Mouse (Mus musculus): ENCODE data around the gene Tfap2a. TPM values are rescaled to one million over a fixed set of nuclear protein-coding genes. Genes with fewer than 3 reads are reported as not detected.

Tfap2a gene
- 0.04 and 0.07 TPM in 2 replicates for polyA plus RNA-seq (2015; fragmentation: Nextera tagmentation; extraction: Ambion mirVana)

DNA sequence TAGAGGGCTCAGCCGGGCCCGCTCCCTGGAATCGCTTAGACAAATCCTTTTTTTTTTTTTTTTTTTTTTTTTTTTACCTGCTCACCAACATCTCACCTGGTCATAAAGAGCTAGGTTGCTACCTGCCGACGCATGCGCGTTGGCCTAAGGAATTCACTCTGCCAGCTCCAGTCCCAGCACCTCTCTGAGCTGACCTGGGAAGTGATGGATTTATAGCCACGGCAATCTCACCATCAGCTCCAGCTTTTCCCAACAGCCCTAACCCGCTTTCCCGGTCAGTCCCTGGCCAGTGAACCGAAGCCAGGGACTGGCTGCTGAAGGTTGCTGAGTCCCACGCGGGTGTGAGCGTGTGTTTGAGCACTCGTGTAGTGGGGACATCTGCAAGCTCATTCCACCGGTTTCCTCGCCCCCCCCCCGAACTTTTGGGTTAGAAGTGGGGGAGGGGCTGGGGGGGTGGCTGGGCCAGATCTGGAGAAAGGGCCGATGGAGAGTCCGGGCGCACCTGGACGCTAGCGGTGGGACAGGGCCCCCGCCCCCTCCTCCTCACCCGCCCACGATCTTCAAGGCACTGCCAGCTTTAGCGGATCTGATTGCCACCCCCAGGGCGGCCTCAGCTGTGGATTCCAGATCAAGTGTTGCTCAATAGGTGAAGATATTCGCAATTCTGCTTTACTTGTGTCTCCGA is at the start of gene Tfap2a:
Gene Tfap2a (minus strand): TSS at position 181 of the 685 bp plus-strand sequence.
- Histone ChIP-seq H3K4me1 (replicated peaks; ENCODE audit: control insufficient read depth, insufficient read depth, low read length) (no peaks in the 10 kb centered on the region), H3K4me2 (replicated peaks; ENCODE audit: low read depth) (no peak within 1 kb of the TSS), H3K9me3 (ENCODE audit: control insufficient read depth) (no peaks in the 10 kb centered on the region), H3K9ac (ENCODE audit: low read depth, low read length) (no peak within 1 kb of the TSS), H3K27ac (ENCODE audit: low read depth, low read length) (no peak within 1 kb of the TSS), H3K27me3 (replicated peaks; ENCODE audit: control insufficient read depth, insufficient read depth, low read length) (peaks cover 97% of the 10 kb centered on the region), H3K4me3 (ENCODE audit: low read depth, low read length) (peak within 1 kb of the TSS; percentile 7; the same call in 1 of the 2 replicates), H3K36me3 (ENCODE audit: control insufficient read depth, insufficient read depth) (no peaks in the 10 kb centered on the region)
- TF ChIP-seq CTCF (IDR thresholded peaks at IDR 0.05; ENCODE audit: low read depth): no peak
- ATAC-seq: no peak
- WGBS: under 1% methylated on average over 28 of the region's 30 CpGs

DNA sequence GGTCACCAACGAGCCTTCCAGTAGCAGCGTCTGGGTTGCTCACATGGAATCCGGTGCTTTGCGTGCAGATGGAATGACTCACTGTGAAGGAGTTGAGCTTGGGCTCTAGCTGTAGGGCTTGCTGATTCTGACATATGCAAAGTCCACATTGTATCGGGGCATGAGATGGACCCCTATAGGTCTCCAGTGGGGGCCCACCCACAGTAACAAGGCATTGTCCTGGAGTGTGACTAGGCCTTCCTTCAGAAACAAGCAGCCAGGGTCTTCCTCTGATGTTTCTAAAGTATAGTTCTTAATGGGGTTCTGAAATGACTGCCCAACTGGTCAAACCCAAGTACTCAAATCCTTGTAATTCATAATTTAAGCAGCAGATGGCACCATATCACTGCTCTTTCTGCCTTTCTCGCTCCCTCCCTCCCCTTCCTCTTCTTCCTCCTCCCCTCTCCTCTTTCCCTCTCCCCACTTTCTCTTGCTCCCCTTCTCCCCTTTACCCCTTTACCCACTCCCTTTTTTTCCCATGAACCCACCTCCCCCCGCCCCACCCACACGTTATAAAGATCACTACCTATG is 46.1 kb upstream of the Tfap2a start:
- peak; percentile 78 for TF ChIP-seq CTCF (IDR thresholded peaks at IDR 0.05; ENCODE audit: low read depth)
- H3K27me3 ChIP-seq (replicated peaks; ENCODE audit: control insufficient read depth, insufficient read depth, low read length): no peaks in the 10 kb centered on the region

DNA sequence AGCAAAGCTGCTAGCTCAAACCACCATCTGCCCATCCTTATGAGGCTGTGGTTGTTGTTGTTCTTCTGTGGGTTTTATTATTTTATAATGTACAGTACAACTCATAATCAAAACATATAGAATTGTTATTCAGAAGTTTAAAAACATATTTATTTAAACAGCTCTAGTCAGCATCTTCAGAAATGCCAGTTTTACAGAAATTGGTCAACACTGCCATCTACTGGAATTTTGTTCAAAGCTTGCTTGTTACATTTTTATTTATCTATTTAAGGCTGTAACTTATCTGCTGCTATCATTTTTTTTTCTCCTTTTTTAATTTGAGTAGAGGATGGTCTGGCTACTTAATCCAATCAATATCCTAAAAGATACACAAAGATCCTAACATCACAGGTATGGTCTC is 19.8 kb upstream of the Tfap2a start:
- H3K4me3 ChIP-seq (ENCODE audit: low read depth, low read length): no peak overlapping the region
- H3K4me2 ChIP-seq (replicated peaks; ENCODE audit: low read depth): no peak overlapping the region
- H3K9ac ChIP-seq (ENCODE audit: low read depth, low read length): no peak overlapping the region
- no peak for ATAC-seq
- no peaks in the 10 kb centered on the region for H3K4me1 ChIP-seq (replicated peaks; ENCODE audit: control insufficient read depth, insufficient read depth, low read length)
- H3K27me3 ChIP-seq (replicated peaks; ENCODE audit: control insufficient read depth, insufficient read depth, low read length): no peaks in the 10 kb centered on the region
- no peaks in the 10 kb centered on the region for H3K9me3 ChIP-seq (ENCODE audit: control insufficient read depth)
- H3K27ac ChIP-seq (ENCODE audit: low read depth, low read length): no peak overlapping the region
- TF ChIP-seq CTCF (IDR thresholded peaks at IDR 0.05; ENCODE audit: low read depth): peak; percentile 63
- H3K36me3 ChIP-seq (ENCODE audit: control insufficient read depth, insufficient read depth): no peaks in the 10 kb centered on the region

More for the DNA sequence above, 46.1 kb upstream of the Tfap2a start:
- WGBS: 49% methylated on average over 8 of the region's 8 CpGs
- no peaks in the 10 kb centered on the region for H3K36me3 ChIP-seq (ENCODE audit: control insufficient read depth, insufficient read depth)
- no peak overlapping the region for H3K4me3 ChIP-seq (ENCODE audit: low read depth, low read length)
- H3K9me3 ChIP-seq (ENCODE audit: control insufficient read depth): no peaks in the 10 kb centered on the region
- no peak overlapping the region for H3K27ac ChIP-seq (ENCODE audit: low read depth, low read length)
- H3K4me2 ChIP-seq (replicated peaks; ENCODE audit: low read depth): no peak overlapping the region
- ATAC-seq: no peak
- no peak overlapping the region for H3K9ac ChIP-seq (ENCODE audit: low read depth, low read length)
- no peaks in the 10 kb centered on the region for H3K4me1 ChIP-seq (replicated peaks; ENCODE audit: control insufficient read depth, insufficient read depth, low read length)

DNA sequence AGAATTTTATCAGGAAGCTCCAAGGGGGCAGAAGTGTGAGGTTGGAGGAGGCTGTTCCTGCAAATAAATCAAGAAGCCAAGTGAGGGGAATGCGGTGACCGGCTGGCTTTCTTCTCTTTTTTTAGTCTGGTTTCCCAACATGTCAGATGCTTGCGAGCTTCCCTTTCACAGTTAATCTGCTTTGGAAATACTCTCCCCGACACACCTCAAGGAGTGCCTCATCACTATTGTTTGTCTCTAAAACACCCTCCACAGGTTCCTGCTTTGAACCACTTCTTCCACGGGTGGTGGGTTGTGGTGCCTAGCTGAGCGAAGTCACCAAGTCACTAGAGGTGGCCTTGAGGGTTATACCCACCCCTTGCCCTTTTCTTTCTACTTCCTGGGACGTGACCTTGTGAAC is 18.2 kb upstream of the Tfap2a start:
- Histone ChIP-seq H3K27me3 (replicated peaks; ENCODE audit: control insufficient read depth, insufficient read depth, low read length) (no peaks in the 10 kb centered on the region), H3K27ac (ENCODE audit: low read depth, low read length) (no peak overlapping the region), H3K4me1 (replicated peaks; ENCODE audit: control insufficient read depth, insufficient read depth, low read length) (no peaks in the 10 kb centered on the region), H3K36me3 (ENCODE audit: control insufficient read depth, insufficient read depth) (no peaks in the 10 kb centered on the region), H3K4me3 (ENCODE audit: low read depth, low read length) (no peak overlapping the region), H3K9ac (ENCODE audit: low read depth, low read length) (no peak overlapping the region), H3K9me3 (ENCODE audit: control insufficient read depth) (no peaks in the 10 kb centered on the region), H3K4me2 (replicated peaks; ENCODE audit: low read depth) (no peak overlapping the region)
- 68% methylated on average over 7 of the region's 7 CpGs for WGBS
- ATAC-seq: no peak
- TF ChIP-seq CTCF (IDR thresholded peaks at IDR 0.05; ENCODE audit: low read depth): no peak

- WGBS: 91% methylated on average over 10 of the region's 10 CpGs
- Histone ChIP-seq H3K27me3 (replicated peaks; ENCODE audit: control insufficient read depth, insufficient read depth, low read length) (0 out of 2 replicates have a peak, but pooled peaks cover 5% of the 10 kb centered on the region), H3K27ac (ENCODE audit: low read depth, low read length) (no peak overlapping the region), H3K4me3 (ENCODE audit: low read depth, low read length) (no peak overlapping the region), H3K4me2 (replicated peaks; ENCODE audit: low read depth) (no peak overlapping the region), H3K9ac (ENCODE audit: low read depth, low read length) (no peak overlapping the region), H3K36me3 (ENCODE audit: control insufficient read depth, insufficient read depth) (no peaks in the 10 kb centered on the region), H3K9me3 (ENCODE audit: control insufficient read depth) (no peaks in the 10 kb centered on the region), H3K4me1 (replicated peaks; ENCODE audit: control insufficient read depth, insufficient read depth, low read length) (no peaks in the 10 kb centered on the region)
- no peak for ATAC-seq
- TF ChIP-seq CTCF (IDR thresholded peaks at IDR 0.05; ENCODE audit: low read depth): no peak
Measured at GRCm38 (mm10) chr13:40754091-40754490, 15.9 kb upstream of the Tfap2a start.

GRCm38 (mm10) chr13:40751889-40752288 is 13.7 kb upstream of the Tfap2a start:
- ATAC-seq: no peak
- Histone ChIP-seq H3K27me3 (replicated peaks; ENCODE audit: control insufficient read depth, insufficient read depth, low read length) (peaks cover 5% of the 10 kb centered on the region; the same call in 1 of the 2 replicates), H3K36me3 (ENCODE audit: control insufficient read depth, insufficient read depth) (no peaks in the 10 kb centered on the region), H3K4me3 (ENCODE audit: low read depth, low read length) (no peak overlapping the region), H3K4me1 (replicated peaks; ENCODE audit: control insufficient read depth, insufficient read depth, low read length) (no peaks in the 10 kb centered on the region), H3K27ac (ENCODE audit: low read depth, low read length) (no peak overlapping the region), H3K4me2 (replicated peaks; ENCODE audit: low read depth) (no peak overlapping the region), H3K9ac (ENCODE audit: low read depth, low read length) (no peak overlapping the region), H3K9me3 (ENCODE audit: control insufficient read depth) (no peaks in the 10 kb centered on the region)
- 87% methylated on average over 10 of the region's 10 CpGs for WGBS
- no peak for TF ChIP-seq CTCF (IDR thresholded peaks at IDR 0.05; ENCODE audit: low read depth)
